Mouse (Mus musculus) left cerebral cortex, postnatal 36 days (tissue): ENCODE measurements around the gene Slitrk4. TPM values are rescaled to one million over a fixed set of nuclear protein-coding genes. Genes with fewer than 3 reads are reported as not detected.

Experiments used
- DNase-seq, 2 experiments: peaks; one replicate each; pipeline ENCODE4 v3.0.0; 2021 to 2022; ENCODE audit warnings: low spot score in 2 of 2, mixed read lengths in 1 of 2
- intact Hi-C: fragments of 180-260 bp; cut with DNase I; formaldehyde crosslinking; loops from one replicate; pipeline ENCODE4 v1.15.1; 2025
- total RNA-seq, 2 experiments: library from RNA; stranded (reverse); gene quantifications; 2 replicates each; pipeline ENCODE4 v1.2.3; 2021

Slitrk4 gene
- total RNA-seq: 10 to 100 TPM; 60.0 to 63.1 TPM

- intact Hi-C loops: no loop called here
- peak; percentile 24 to 40 for DNase-seq
Measured at GRCm38 (mm10) chrX:64276290-64277125, at the start of gene Slitrk4. Slitrk4 (minus strand) TSS chrX:64276996.

- intact Hi-C loops: no loop called here
- no peak for DNase-seq
Measured at GRCm38 (mm10) chrX:64319501-64319900, 42.7 kb upstream of the Slitrk4 start.

- peak in 1 of 2 experiments; percentile 4 for DNase-seq
Measured at GRCm38 (mm10) chrX:64277991-64278301, 1.1 kb upstream of the Slitrk4 start.

GRCm38 (mm10) chrX:64277126-64277990 lies 562 bp upstream of the Slitrk4 start:
- intact Hi-C loops: no loop called here
- peak; percentile 14 to 28 for DNase-seq

More at GRCm38 (mm10) chrX:64277991-64278301, 1.1 kb upstream of the Slitrk4 start:
- intact Hi-C loops: no loop called here

GRCm38 (mm10) chrX:64275501-64276289 lies 1.1 kb downstream of the Slitrk4 start:
- peak; percentile 47 to 55 for DNase-seq
- intact Hi-C loops: no loop called here

DNA sequence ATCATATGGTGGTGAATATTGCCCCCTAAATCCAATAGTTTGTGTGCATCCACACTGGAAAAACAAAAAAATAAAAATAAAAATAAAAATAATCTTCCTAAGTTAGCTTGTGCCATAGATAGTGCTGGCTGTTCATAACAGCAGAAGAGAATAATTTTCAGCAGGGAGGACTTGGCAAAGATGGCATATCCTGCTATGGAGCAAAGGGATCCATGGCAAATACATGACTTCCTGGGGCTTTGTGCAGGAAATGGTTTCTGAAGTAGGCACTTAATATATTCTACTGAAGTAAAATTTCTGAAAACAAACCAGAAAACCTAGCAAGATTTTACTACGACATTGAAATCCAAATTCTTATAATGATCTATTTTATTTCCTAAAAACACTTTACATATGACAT lies 13.3 kb downstream of the Slitrk4 start:
- no peak for DNase-seq
- intact Hi-C loops: no loop called here

Other genes with a start within 250 kb of the Slitrk4 start
- gene Gm6760, start 124.8 kb downstream of the Slitrk4 start, total RNA-seq: not detected
- gene 3830417A13Rik, start 103.4 kb downstream of the Slitrk4 start, total RNA-seq: not detected